Mouse (Mus musculus) limb, embryonic 10.5 days (tissue): ENCODE results near the gene Ache. TPM values are rescaled to one million over a fixed set of nuclear protein-coding genes. Genes with fewer than 3 reads are reported as not detected.

Source experiments
- DNase-seq: peaks from one replicate; pipeline ENCODE4 v3.0.0-alpha.2; 2017; ENCODE audit warnings: low spot score
- H3K27ac ChIP-seq: fragments of 300-500 bp; sonication (generic); 2 replicates; pipeline ENCODE4 v1.5.1; 2016; ENCODE audit warnings: mild to moderate bottlenecking
- H3K27me3 ChIP-seq: fragments of 300-500 bp; sonication (generic); 2 replicates; pipeline ENCODE4 v1.6.1; 2016; ENCODE audit warnings: low read depth, mild to moderate bottlenecking; ENCODE audit not compliant: poor library complexity, severe bottlenecking
- H3K36me3 ChIP-seq: fragments of 300-500 bp; sonication (generic); 2 replicates; pipeline ENCODE4 v1.6.1; 2016; ENCODE audit warnings: mild to moderate bottlenecking, moderate library complexity
- H3K4me1 ChIP-seq: fragments of 300-500 bp; sonication (generic); 2 replicates; pipeline ENCODE4 v1.6.1; 2016
- H3K4me3 ChIP-seq: fragments of 300-500 bp; sonication (generic); 2 replicates; pipeline ENCODE4 v1.5.1; 2016; ENCODE audit warnings: mild to moderate bottlenecking, moderate library complexity
- H3K9me3 ChIP-seq: fragments of 300-500 bp; sonication (generic); replicated peaks from 2 replicates; pipeline ENCODE4 v1.6.1; 2016; ENCODE audit warnings: mild to moderate bottlenecking
- WGBS: fragments of 180-500 bp; shearing (Covaris S2); methylation state at CpG from one replicate; pipeline ENCODE4 v1.1.7; 2016; 5-methylcytosine and 5-hydroxymethylcytosine counted together
- microRNA-seq: library from miRNA; unstranded; fragments of <30 nt; microRNA quantifications from one replicate; pipeline ENCODE4, GENCODE M21; 2017
- polyA plus RNA-seq: library from polyadenylated mRNA; unstranded; fragments of >200 nt; fragmentation: Nextera tagmentation; extraction: Ambion mirVana; gene quantifications from 2 replicates; pipeline ENCODE4 v1.2.1, GENCODE M21; 2016

Gene Ache
- polyA plus RNA-seq, 1 experiment from 2014 or later = 1.8 TPM

GRCm38 (mm10) chr5:137343412-137343811 is 56.1 kb downstream of the Ache start:
- Histone ChIP-seq H3K4me3 (no peak overlapping the region), H3K4me1 (peaks cover 48% of the 10 kb centered on the region), H3K36me3 (no peaks in the 10 kb centered on the region), H3K27ac (no peak overlapping the region), H3K9me3 (no peaks in the 10 kb centered on the region), H3K27me3 (no peaks in the 10 kb centered on the region)
- WGBS = 96% methylated on average over 5 of the region's 5 CpGs
- DNase-seq = no peak

DNA sequence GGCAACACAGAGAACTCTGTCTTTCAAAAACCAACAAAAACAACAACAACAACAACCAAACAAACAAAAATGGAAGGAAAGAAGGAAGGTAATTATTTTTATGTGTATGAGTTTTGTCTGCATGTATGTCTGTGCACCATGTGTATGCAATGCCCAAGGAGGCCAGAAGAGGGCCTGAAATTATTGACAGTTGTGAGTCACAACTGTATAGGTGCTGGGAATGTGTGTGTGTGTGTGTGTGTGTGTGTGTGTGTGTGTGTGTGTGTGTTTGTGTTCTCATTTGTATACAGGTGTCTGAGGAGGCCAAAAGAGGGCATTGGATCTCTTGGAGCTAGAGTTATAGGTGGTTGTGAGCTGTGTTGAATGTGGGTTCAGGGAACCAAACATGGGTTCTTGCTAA is 56.5 kb downstream of the Ache start:
- no peaks in the 10 kb centered on the region for H3K36me3 ChIP-seq
- H3K27me3 ChIP-seq = no peaks in the 10 kb centered on the region
- H3K4me1 ChIP-seq = peaks cover 48% of the 10 kb centered on the region
- no peaks in the 10 kb centered on the region for H3K9me3 ChIP-seq
- H3K27ac ChIP-seq = no peak overlapping the region
- no peak for DNase-seq
- no peak overlapping the region for H3K4me3 ChIP-seq

Small RNAs within 50 kb of the gene (microRNA-seq; reads per million reads assigned to microRNA genes)
- gene Mir7036 (1.8 reads per million), gene Mir8116 (not detected)

Other genes starting within 250 kb of the Ache start
- gene Ap1s1, start 241.4 kb upstream of the Ache start, polyA plus RNA-seq = 155 and 170 TPM in 2 replicates
- 0.36 and 0.39 TPM in 2 replicates for gene Serpine1, start 215.3 kb upstream of the Ache start, polyA plus RNA-seq
- 5.6 and 7.0 TPM in 2 replicates for gene Trim56, start 171.3 kb upstream of the Ache start, polyA plus RNA-seq
- gene Muc3, start 138.2 kb upstream of the Ache start, polyA plus RNA-seq = not detected in 2 replicates
- not detected in 2 replicates for gene Muc3a, start 75.1 kb upstream of the Ache start, polyA plus RNA-seq
- gene Ufsp1, start 7.1 kb downstream of the Ache start, polyA plus RNA-seq = 8.1 and 8.5 TPM in 2 replicates
- gene Srrt, start 20.2 kb downstream of the Ache start, polyA plus RNA-seq = 200 and 201 TPM in 2 replicates
- 73.4 and 75.9 TPM in 2 replicates for gene Trip6, start 26.9 kb downstream of the Ache start, polyA plus RNA-seq
- 10.4 and 10.6 TPM in 2 replicates for gene Slc12a9, start 46.1 kb downstream of the Ache start, polyA plus RNA-seq
- 66.3 and 81.0 TPM in 2 replicates for gene Ephb4, start 62.6 kb downstream of the Ache start, polyA plus RNA-seq
- gene Zan, start 189.5 kb downstream of the Ache start, polyA plus RNA-seq = 0.03 and 0.10 TPM in 2 replicates
- 53.2 and 63.4 TPM in 2 replicates for gene Pop7, start 215.0 kb downstream of the Ache start, polyA plus RNA-seq
- 13.5 and 14.6 TPM in 2 replicates for gene Gigyf1, start 231.0 kb downstream of the Ache start, polyA plus RNA-seq
- 1.5 and 2.4 TPM in 2 replicates for gene Epo, start 245.7 kb downstream of the Ache start, polyA plus RNA-seq
- 257 and 295 TPM in 2 replicates for gene Gnb2, start 246.0 kb downstream of the Ache start, polyA plus RNA-seq